Mouse (Mus musculus): ENCODE measurements around the gene Lamb3. TPM values are rescaled to one million over a fixed set of nuclear protein-coding genes. Genes with fewer than 3 reads are reported as not detected.

The Lamb3 gene
- total RNA-seq, 2 experiments from 2014 or later, result 0.76 to 0.80 TPM

GRCm38 (mm10) chr1:193373906-193374413 lies 166.5 kb downstream of the Lamb3 start:
- DNase-seq (ENCODE audit: extremely low spot score in 1 of 2, low spot score in 1 of 2), result no peak

- no peak for DNase-seq (ENCODE audit: extremely low spot score in 1 of 2, low spot score in 1 of 2)
Measured at GRCm38 (mm10) chr1:193376478-193377134, 169.1 kb downstream of the Lamb3 start.

GRCm38 (mm10) chr1:193379634-193380033 lies 172.1 kb downstream of the Lamb3 start:
- no peak for DNase-seq (ENCODE audit: extremely low spot score in 1 of 2, low spot score in 1 of 2)

- no peak for DNase-seq (ENCODE audit: extremely low spot score in 1 of 2, low spot score in 1 of 2)
Measured at GRCm38 (mm10) chr1:193380877-193381276, 173.4 kb downstream of the Lamb3 start.

- no peak for DNase-seq (ENCODE audit: extremely low spot score in 1 of 2, low spot score in 1 of 2)
Measured at GRCm38 (mm10) chr1:193381597-193382404, 174.3 kb downstream of the Lamb3 start.

- no peak for DNase-seq (ENCODE audit: extremely low spot score in 1 of 2, low spot score in 1 of 2)
Measured at GRCm38 (mm10) chr1:193382435-193382834, 174.9 kb downstream of the Lamb3 start.

- DNase-seq (ENCODE audit: extremely low spot score in 1 of 2, low spot score in 1 of 2), result peak in 1 of 2 experiments; percentile 39
Measured at GRCm38 (mm10) chr1:193382841-193383462, 175.5 kb downstream of the Lamb3 start.

- DNase-seq (ENCODE audit: extremely low spot score in 1 of 2, low spot score in 1 of 2), result peak; percentile 71 to 86
Measured at GRCm38 (mm10) chr1:193386136-193386535, 178.6 kb downstream of the Lamb3 start.

- DNase-seq (ENCODE audit: extremely low spot score in 1 of 2, low spot score in 1 of 2), result no peak
Measured at GRCm38 (mm10) chr1:193387241-193387640, 179.7 kb downstream of the Lamb3 start.

GRCm38 (mm10) chr1:193389505-193389904 lies 182.0 kb downstream of the Lamb3 start:
- no peak for DNase-seq (ENCODE audit: extremely low spot score in 1 of 2, low spot score in 1 of 2)

- DNase-seq (ENCODE audit: extremely low spot score in 1 of 2, low spot score in 1 of 2), result no peak
Measured at GRCm38 (mm10) chr1:193390004-193390403, 182.5 kb downstream of the Lamb3 start.

- DNase-seq (ENCODE audit: extremely low spot score in 1 of 2, low spot score in 1 of 2), result no peak
Measured at GRCm38 (mm10) chr1:193392266-193392665, 184.8 kb downstream of the Lamb3 start.

Other genes starting within 250 kb of the Lamb3 start
- 10 to 100 TPM; 21.6 to 26.1 TPM for gene Syt14, start 171.9 kb upstream of the Lamb3 start, total RNA-seq (2021)
- gene Diexf, start 77.4 kb upstream of the Lamb3 start, total RNA-seq (2021), result 10 to 100 TPM; 22.4 to 26.1 TPM
- gene Irf6, start 54.6 kb upstream of the Lamb3 start, total RNA-seq (2021), result 1 to 10 TPM in 1 of 2 experiments, under 1 TPM in 1; 0.49 to 1.1 TPM
- 1 to 10 TPM; 4.3 to 4.6 TPM for gene A130010J15Rik, start 39.7 kb upstream of the Lamb3 start, total RNA-seq (2021)
- 1 to 10 TPM in 1 of 2 experiments, under 1 TPM in 1; 0.89 to 1.9 TPM for gene Traf3ip3, start 6.0 kb upstream of the Lamb3 start, total RNA-seq (2021)
- gene Hsd11b1, start 56.4 kb downstream of the Lamb3 start, total RNA-seq (2021), result 10 to 100 TPM; 47.4 to 53.4 TPM
- gene G0s2, start 65.5 kb downstream of the Lamb3 start, total RNA-seq (2021), result 10 to 100 TPM in 1 of 2 experiments, 1 to 10 TPM in 1; 9.3 to 11.2 TPM
- 10 to 100 TPM; 26.5 to 27.5 TPM for gene Camk1g, start 162.6 kb downstream of the Lamb3 start, total RNA-seq (2021)

Data from layer of hippocampus, postnatal 25 days (tissue).